Mouse (Mus musculus) A20 (cell line): ENCODE data around the gene Erich6b.

Experiments
- DNase-seq: peaks from one replicate; pipeline ENCODE4 v3.0.0-alpha.2; 2011; ENCODE audit warnings: low read depth, low spot score

The Erich6b gene

DNA sequence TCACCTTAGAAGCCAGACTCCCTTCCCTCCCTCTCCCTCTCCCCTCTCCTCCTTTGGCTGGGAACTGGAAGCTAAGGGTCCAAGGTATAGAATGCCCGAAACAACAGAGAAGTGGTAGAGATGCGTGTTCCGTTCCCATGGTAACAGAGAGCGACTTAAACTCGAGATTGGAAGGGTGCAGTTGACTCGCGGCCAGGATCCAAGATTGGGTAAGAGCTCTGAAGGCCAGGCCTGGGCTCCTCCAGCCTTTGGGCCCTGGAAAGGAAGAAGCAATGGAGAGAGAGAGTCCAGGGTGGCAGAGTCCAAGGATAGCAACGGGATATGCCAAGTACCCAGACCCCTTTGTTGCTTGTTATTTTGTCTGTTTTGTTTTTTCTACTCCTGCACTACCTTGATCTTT, at the start of gene Erich6b:
TSS of gene Erich6b (plus strand) at position 180 of the 400 bp plus-strand sequence.
- DNase-seq: no peak

DNA sequence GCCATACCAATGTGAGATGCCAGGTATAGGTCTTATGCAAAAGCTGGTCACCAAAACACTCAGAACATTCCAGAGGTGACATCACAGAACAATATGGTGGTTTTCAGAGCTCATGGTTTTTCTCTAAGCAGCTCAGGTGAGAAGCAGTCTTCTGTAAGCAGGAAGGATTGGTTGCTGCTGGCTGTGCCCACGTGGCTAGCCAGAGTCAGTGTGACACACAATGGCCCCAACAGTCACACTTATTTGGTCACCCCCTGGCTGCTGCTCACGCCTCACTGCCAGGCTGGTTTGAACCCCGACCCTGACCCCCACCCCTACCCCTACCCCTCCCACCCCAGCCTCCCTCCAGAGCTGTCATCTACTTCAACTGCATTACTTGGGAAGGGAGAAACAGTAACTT, 49.1 kb upstream of the Erich6b start, which contains the start of gene Spert:
TSS of gene Spert (minus strand) at position 139 of the 400 bp plus-strand sequence.
- DNase-seq: no peak

DNA sequence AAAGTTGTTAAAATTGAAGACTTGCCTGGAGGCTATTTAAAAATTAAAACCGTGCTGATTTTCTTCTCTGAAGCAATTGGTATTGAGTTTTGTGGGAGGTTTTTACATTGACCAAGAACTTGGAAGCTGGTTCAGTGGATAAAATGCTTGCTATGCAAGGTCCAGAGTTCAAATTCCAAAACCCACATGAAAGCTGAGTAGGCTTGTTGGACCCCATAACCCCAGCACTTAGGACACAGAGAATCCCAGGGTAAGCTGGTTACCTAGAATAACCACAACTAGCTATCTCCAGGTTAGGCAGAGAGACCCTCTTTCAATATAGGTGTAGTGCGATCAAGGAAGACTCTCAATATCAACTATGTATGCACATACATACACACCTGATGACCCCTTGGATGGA, 32.9 kb upstream of the Erich6b start:
- DNase-seq: no peak

DNA sequence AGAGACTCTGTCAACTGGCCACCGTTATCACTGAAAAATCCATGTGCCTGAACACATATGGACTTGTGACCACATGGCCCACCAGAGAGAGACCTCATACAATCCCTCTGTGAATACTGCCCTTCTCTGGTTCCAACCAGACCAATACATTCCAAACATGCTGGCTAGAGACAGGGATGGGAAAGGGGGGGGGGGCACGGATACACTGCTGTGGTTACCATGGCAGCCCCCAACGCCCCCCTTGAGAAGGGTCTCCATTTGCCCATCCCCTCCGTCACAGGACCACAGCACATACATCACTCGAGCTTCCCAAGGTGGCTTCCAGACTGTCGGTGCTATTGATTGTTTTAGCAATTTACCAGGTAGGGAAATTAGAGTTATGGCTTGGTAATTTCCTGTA, 25.7 kb upstream of the Erich6b start:
- no peak for DNase-seq

DNA sequence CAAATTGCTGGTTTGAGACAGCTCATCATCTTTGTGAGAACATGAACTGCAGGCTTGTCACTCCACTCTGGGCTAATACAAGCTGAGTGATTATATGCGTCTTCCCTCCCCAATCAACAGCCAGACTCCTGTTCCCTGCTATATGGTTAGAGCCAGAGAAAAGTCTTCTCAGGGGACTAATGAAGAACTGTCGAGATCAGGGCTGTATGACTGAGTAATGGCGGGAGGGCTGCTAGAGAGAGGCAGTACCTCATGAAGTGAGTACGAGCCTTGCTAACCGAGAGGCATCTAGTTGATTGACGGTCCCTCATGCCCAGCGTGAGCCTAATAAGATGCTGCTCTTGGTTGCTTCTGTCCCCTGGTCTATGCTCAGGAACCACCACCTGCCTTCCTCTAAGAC, 19.1 kb upstream of the Erich6b start:
- no peak for DNase-seq

DNA sequence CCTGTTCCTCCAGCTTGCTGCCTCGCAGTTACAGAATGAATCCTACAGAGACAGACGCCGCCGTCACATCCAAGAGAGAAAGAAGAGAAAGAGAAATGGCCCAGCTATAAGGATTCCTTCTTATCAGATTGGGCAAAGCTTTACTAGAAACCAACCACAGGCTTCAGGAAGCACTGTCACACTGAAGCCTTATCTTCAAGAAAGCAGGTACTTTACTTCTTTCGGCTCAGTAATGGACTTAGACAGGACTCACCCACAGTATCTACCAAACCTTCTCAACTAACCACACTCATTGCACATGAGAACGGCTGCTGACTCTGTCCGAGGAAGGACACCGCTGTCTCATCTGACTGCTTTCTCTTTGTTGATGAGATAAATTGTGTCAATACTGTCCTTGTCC, 13.2 kb upstream of the Erich6b start:
- no peak for DNase-seq

DNA sequence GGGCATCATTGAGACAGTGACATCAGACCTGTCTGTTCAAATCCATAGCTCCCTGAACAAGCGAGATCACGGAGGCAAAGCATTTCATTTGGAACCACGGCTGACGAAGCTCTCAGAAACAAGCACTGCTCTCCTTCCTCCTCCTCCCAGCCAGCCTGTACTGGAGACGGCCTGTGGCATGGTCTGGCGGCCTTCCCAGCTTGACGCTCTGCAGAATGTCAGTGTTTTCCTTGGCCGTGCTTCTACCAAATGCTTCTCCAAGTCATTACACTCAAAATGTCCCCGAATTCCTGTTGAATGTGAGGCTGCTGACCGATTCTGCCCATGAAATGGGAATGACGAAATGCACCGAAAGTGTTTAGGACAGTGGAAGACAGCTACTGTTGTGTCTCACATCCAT, 6.7 kb upstream of the Erich6b start:
- no peak for DNase-seq

DNA sequence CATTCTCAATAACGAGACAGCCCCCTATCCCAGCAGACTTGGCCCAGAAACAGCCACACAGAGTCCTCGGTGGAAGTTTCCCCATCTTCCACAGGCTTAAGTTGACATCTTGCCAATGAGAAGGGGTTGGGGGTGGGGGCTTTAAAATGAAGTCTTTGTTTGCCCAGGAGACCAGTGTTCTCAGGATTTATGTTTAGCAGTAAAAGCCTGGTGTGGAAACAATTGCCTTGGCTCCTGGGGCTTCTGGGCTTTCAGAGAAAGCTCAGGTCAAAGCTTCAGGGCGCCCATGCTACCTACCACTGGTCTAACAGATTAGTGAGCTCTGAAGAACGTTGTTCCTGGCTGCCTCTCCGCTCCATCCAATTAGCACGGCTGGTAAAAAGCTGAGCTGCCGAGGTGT, 6.0 kb upstream of the Erich6b start:
- no peak for DNase-seq

DNA sequence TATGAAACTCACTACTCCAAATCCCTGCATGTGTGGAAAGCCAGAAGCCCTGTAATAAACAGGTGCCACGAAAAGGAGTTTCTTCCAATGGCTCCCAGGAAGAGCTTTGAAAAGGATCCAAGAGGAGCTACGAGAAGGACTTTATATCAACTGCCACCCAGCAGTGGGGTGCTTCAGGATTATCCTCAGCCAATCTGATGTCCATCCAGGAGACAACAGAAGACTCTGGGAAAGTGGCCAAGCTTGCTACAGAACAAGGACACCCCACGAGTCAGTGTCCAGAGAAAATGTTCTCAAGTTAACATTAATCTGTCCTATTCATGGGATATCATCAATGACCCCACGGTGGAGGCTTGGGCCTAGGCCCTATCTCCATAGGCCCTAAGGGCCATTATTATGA, 4.4 kb upstream of the Erich6b start:
- no peak for DNase-seq

DNA sequence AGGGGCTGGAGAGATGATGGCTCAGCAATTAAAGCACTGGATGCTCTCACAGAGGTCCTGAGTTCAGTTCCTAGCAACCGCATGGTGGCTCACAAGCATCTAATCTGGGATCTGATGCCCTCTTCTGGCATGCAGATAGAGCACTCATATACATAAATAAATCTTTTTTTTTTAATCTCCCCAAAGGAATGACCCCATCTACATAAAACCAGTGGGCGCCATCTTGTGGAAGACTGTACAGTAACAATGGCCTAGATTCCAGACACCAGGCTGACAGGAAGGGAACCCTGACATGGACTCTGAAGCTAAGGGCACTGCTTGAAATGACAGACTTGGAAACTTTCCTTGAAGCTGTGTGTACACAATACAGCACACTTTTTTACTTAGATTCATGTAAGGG, 1.2 kb upstream of the Erich6b start:
- DNase-seq: peak; percentile 37

DNA sequence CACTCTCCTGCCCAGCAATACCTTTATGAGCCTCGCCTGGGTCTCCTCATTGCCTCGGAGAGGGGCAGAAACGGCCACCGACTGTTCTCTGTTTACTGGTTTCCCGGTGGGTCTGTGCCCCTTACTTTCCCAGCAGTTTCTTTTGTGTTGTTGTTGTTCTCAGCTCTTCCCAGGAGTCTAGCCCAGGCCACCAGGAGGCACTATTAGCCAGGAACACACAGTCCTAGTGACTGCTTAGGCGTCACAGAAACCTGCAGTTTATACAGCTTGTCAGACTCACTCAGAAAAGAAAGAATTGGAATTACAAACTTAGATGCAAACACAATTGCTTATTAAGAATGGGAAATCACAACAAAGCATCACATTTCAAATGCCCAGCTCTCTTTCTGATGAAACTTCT, 690 bp upstream of the Erich6b start:
- no peak for DNase-seq

DNA sequence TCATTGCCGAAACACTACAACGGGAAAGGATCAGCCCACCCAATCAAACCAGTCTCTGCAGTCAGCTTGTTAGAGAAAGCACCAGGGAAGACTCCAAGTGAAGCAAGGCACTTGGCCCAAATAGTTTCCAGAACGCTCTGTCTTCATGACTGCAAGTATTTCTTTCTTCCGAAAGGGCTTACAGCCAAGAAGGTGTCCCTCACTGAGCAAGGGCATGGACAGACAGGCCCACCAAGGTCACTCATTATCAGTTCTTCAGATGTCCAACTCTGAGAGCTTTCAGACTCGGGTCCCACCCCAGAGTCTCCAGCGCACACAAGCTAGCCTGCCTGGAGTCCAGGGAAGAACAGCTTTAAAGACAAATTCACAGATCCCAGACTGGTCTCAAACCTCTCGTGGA, 3.4 kb downstream of the Erich6b start:
- no peak for DNase-seq

DNA sequence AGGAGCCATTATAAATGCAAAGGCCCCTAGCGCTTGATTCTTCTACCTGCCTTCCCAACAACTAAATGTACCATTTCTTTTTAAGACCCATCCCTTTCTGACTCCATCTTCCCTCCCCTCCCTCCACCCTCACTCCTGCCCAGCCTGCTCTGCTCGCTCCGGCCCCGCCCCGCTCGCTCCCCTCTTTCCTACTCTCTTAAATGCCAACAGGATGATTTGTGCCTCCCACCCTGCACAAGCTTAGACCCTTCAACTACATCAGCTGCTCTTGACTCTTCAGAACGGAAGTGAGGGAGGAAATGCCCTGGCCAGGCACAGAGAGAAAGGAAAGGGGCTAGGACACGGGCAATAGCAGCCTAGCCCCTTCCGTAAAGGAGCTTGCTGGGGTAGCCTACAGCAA, 4.0 kb downstream of the Erich6b start:
- no peak for DNase-seq

DNA sequence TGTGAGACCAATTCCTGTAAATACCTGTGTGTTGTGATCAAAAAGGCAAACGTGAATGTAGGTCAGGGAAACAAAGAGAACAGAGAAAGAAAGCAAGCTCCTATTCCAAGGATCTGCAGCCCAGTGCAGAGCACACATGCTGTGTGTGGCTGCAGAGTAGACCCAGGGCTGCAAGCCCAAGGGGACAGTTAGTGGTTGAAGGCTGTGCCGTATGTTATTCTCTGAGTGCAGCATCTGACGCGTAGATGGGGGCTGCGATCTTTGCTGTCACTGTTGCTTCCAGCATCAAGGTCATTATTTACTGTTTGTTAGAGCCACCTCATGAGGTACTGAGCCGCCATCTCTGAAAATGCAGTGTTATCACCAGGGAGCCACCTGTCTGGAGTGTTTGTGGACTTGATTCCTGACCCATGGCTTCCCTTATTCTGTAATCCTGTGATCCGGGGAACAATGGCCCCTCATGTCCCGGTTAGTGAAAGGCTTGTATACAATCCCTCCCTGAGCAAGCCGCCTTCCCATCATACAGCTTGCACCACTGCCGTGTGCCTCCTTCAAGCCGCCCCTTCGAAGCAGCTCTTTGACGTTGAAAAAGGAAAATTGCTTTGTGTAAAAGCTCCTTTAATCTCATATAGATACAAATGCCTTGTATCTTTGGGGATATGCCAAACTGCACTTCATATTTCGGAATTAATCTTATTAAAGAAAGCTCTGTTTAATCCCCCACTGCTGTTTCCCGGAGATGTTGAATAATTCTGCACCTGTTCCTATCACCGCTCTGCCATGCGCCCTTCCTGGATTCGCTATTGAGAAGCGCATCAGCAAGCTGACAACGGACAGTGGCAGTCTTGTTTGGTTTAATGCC, 5.1 kb downstream of the Erich6b start:
- no peak for DNase-seq

DNA sequence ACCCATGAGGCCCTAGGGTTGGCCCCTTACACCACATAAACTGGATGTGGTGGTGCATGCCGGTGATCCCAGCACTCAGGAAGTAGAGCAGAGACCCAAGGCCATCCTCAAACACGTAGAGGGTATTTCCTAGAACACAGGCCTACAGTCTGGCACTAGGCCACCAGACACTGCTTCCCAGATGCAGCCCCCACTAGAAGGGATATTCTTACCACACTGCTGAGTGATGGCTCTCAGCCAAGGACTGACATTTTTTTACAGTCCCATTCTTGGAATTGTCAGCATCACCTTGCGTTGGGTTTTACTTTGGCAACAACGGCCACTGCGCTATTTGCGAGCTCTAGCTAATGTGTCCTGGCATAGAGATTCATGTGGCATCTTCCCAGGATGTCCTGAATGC, 18.9 kb downstream of the Erich6b start:
- no peak for DNase-seq

DNA sequence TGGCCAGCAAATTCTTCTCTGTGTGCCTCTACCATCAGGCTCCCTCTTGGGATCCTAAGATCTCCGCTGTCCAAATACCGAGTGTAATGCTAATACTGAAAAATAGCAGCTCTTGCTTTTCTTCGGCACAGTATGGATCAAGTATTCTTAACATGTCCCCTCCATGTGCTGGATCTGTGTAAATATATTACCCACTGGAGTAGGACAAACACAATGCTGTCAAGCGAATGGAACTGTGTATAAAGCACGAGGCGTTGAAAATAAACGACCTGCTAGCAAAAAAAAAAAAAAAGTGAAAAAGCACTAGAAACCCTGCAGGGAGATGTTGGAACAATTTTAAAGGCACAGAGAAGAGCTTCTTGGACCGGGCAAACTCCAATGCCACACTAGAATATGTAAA, 19.5 kb downstream of the Erich6b start:
- no peak for DNase-seq

DNA sequence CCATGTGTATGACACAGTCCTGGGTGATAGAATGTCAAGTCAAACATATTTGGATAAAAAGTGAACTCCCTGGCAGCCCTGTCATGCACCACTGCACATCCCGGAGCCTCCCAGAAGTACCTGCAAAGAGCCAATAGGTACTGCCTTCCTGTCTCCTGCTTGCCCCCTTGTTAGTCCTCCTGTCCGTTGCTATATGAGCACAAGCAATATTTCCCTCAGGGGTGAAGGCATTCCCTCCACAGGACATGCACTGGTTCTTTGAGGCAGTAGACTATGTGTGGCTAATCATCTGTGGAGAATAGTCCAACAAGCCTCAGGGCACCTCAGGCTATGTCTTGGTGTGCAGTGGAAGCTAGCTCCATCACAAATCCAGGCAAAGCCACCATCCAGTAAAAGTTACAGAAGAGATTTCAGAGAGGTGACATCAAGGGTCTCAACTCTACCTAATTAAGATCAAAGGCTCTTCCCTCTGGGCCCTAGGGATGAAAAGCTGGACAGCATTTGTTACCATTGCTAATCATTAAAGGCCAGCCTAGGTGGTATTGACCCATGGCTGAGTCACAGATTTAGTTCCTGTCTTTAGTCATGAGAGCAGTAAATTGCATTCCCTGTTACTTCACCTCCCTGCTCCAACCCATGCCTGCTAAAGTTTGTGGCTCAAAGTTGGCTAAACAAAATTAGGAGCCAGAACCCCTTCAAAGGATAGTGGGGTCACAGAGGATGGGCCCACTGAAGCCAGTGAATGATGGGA, 23.5 kb downstream of the Erich6b start:
- DNase-seq: no peak

DNA sequence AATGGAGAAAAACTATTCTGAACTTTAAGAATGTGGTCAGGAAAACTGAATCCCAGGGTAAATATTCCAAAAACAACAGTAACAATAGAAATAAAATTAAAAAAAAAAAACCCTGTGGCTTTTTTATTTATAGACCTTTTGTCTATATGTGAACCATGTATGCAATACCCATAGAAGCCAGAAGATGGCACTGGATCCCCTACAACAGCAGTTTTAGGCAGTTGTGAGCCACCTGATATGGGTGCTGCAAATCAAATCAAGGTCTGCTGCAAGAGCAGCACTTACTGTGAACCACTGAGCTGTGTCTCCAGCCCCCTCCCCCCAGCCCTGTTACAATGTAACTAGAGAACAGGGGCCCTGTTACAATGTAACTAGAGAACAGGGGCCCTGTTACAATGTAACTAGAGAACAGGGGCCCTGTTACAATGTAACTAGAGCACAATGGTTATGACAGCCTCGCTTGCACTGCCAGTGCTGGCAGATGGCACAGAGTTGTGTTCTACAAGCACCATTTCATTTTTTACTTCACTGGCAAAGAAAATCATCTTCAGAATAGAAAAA, 27.1 kb downstream of the Erich6b start:
- DNase-seq: peak; percentile 31

DNA sequence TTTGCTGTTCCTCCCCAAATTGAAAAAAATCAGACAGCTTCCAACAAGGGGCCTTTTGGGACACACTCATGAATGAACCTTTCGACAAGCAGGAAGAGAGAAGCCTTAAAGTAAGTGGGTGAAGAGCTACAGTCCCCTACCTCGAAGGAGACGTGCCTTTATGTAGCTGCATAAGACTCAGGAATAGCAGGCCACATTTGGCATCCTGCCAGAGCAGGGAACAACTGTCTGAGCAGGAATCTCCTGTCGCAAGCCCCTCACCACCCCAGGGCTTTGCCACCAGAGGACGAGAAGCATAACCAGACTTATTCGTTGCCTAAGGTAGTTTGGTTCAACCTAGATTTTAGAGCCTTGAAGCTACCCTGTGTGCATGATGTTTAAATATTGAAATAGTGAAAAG, 34.3 kb downstream of the Erich6b start:
- no peak for DNase-seq

DNA sequence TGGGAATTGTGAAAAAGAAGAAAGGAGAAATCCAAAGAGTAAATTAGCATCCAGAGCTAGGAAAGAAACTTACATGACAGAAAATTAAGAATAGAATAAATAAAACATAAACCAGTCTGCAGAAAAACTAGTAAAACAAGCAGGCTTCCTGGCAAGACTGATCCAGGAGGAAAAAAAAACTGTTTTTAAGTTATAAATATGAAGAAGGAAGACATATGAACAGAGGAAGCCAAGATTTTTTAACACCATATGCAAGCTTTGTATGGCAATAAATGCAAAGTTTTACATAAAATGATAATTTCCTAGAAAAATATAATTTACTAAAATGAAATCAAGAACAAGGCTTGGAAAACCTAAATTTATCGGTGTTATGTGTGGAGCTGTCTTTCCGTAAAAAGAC, 48.4 kb downstream of the Erich6b start:
- DNase-seq: no peak

DNA sequence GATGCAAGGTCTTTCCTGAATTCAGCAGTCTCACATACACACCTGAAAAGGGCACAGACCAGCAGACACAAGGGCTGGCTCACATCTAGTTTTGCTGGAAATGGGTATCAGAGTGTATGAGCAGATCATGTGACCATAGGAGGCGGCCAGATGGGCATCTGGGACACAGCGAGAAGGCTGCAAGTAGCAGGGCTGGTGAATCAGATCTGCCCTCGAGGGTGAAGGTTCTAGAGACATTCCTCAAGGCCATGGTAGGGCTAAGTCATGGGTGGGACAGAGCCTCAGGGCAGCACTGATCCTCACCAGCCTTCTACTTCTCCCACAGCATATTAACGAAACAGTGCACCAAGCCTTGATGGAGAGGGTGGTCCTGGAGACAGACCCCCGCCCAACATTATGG, 54.0 kb downstream of the Erich6b start:
- no peak for DNase-seq

DNA sequence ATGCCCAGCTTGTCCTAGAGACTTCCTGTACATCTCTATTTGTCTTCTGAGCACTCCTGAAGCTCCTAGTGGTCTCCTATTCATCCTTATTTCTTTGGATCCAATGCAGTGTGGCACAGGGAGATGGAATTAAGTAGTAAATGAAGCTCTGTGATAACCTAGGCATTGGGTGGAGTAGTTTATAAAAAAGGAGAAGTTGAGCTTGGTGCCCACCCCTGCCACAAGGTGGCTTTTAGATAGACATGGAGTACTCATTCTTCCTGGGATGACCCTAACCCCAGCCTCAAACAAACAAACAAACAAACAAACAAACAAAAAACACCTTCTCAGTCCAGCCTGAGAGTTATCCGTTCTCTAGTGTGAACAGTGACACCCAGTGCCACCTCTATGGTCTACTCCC, 55.9 kb downstream of the Erich6b start:
- DNase-seq: no peak

DNA sequence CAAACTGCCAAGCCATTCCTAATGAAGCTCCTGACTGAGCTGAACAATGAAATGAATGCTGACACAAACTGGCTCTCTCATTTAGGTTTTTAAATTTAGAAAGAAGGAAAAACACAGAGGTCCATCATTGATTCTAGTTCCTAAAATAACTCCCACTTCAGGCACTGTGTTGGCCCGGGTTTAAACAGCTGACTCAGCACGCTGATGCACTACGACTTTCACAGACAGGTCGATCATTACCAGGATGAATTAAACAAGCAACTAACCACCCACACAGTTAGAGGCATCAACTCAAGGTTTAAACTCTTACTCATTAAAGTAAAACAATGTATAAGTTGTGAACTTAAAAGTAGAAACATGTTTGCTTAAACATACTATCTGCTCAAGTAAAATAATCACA, 64.6 kb downstream of the Erich6b start:
- DNase-seq: no peak
